Mouse (Mus musculus): ENCODE measurements around the gene Krt20. TPM values are rescaled to one million over a fixed set of nuclear protein-coding genes. Genes with fewer than 3 reads are reported as not detected.

Krt20 gene
- total RNA-seq (2021), result not detected
- long read RNA-seq, experiment 1, result 0 reads
- long read RNA-seq, experiment 2, partial matches to known transcripts, result 1 of 1 reads
- long read RNA-seq, experiment 2, other reads (novel, unspliced or antisense), result 0 of 1 reads

- DNase-seq (ENCODE audit: low spot score in 2 of 2), result no peak
These were observed at the start of gene Krt20 for GRCm38 (mm10) chr11:99437972-99438371. Gene Krt20, minus strand, starts transcription at chr11:99438150.

GRCm38 (mm10) chr11:99474981-99475380 lies 37.0 kb upstream of the Krt20 start:
- no peak for DNase-seq (ENCODE audit: low spot score in 2 of 2)

DNA sequence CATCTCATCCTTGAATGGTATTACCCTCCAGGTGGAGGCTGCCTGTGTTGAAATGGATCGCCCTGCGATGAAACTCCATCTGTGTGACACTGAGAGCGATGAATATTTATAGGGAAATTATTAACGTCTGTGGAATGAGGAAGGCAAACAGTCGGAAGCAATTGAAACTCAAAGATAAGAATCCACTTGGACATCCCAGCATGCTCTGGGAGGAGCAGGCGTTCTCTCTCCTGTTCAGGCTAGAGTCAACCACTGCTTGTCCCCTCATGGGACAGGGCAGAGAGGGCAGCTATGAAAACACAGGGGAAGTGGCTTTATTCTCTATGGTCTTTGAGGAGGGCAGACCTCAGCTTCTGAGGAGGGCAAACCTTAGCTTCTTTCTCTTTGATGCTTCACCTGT lies 35.5 kb upstream of the Krt20 start:
- DNase-seq (ENCODE audit: low spot score in 2 of 2), result no peak

DNA sequence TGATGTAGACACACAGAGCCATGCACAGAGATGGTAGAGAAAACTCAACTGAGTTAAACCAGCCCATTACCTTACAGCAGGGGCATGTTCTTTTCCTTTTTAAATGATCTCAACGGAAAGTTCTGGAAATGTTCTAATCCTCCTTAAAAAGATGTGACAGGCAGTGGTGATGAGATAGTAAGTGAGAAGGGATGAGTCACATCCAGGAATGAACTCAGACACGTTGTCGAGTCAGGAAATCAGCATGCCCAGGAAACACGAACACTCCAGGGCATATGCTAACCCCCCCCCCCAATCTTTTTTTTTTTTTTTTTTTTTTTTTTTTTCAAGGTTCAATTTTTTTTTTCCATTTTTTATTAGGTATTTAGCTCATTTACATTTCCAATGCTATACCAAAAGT lies 34.5 kb upstream of the Krt20 start:
- DNase-seq (ENCODE audit: low spot score in 2 of 2), result no peak

GRCm38 (mm10) chr11:99471946-99472345 lies 34.0 kb upstream of the Krt20 start:
- DNase-seq (ENCODE audit: low spot score in 2 of 2), result no peak

- DNase-seq (ENCODE audit: low spot score in 2 of 2), result no peak
These were observed 31.3 kb upstream of the Krt20 start for GRCm38 (mm10) chr11:99469228-99469627.

GRCm38 (mm10) chr11:99468566-99468965 lies 30.6 kb upstream of the Krt20 start:
- DNase-seq (ENCODE audit: low spot score in 2 of 2), result no peak

DNA sequence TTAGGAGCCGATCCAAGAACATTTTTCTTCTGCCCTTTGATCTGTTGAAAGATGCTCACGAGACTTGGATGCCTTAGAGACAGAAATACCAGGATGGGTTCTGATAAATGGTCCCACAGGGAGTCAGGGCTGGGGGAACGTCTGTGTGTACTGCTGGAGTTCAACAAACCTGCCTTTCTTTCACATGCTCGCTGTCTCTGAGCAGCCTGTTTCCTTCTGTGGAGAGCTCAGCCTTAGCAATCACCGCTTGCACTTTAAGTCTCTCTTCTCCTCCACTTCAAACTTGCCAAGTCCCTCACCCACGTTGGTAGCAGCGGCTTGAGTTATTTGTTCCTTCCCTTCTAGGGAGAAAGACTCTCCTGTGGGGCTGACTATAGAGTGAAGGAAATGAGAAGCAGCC lies 28.4 kb upstream of the Krt20 start:
- DNase-seq (ENCODE audit: low spot score in 2 of 2), result no peak

DNA sequence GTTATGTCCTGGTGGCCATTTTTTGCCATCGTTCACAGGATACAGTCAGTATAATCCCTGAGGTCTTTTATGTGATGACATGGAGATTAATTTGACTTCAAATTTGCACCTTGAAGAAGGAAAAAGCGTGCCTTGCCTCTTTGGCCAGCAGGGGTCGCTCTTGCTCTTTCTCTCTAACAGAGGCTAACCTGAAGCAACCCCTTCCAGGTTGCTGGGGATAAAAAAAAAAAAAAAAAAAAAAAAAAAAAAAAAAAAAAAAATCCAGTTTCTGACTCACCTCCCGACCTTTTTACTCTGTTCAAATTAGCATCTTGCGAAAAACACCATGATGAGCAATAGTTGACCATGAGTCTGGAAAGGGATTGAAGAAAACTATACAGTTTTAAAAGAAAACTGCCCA lies 26.9 kb upstream of the Krt20 start:
- peak; percentile 78 to 90 for DNase-seq (ENCODE audit: low spot score in 2 of 2)

DNA sequence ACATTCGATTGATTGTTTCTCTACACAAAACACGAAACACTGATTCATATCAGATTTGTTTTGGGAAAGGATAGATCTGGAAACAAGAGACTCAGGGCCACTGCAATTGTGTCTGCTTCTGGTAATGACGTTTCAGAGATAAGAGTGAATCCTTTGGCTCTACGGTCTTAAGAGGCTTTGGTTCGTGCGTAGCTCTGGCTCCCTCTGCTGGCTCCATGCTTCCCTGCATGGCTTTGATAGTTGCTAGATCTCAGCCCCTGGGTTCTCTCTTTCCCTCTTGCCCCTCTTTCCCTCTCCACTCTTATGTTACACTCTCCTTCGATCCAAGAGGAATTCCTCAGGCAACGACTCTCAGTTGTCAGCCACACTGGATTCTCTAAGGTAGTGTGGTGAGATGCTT lies 25.2 kb upstream of the Krt20 start:
- peak; percentile 64 to 76 for DNase-seq (ENCODE audit: low spot score in 2 of 2)

DNA sequence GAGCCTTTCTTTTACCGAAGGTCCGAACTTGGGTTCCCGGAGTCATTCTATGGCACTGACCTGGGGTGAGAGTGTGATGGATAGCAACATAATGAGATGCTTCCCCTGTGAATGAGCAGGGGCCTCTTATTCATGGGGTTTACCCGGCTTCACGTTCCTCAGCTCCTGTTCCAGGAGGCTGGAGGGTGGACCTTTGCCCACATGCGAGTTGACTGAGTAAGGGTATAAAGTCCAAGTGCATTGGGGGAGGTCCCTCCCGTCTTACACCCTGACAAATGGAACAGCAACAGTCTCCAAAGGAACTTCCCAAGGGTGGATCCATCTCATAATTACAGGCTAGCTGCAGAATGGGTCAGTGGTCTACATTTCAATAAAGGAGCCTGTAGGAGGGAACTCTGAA lies 23.8 kb upstream of the Krt20 start:
- DNase-seq (ENCODE audit: low spot score in 2 of 2), result no peak

DNA sequence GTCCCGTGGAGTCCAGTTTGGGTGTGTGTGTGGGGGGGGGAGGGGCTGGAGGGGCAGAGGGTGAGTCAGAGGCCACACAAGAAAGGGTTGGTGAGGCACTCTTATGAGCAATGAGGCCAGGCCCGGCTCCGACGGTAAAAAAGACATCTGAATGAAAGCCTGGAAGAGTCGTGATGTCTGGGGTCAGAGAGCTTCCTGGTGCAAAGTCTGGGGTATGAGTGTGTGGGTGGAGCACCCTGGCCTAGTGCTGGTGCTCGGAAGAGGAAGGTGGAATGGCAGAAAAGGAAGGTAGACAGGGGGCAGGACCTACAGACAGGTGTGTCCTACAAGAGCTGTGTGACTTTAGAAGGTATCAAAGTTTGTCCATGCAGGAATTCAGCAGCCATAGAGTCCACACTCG lies 20.9 kb upstream of the Krt20 start:
- DNase-seq (ENCODE audit: low spot score in 2 of 2), result no peak

DNA sequence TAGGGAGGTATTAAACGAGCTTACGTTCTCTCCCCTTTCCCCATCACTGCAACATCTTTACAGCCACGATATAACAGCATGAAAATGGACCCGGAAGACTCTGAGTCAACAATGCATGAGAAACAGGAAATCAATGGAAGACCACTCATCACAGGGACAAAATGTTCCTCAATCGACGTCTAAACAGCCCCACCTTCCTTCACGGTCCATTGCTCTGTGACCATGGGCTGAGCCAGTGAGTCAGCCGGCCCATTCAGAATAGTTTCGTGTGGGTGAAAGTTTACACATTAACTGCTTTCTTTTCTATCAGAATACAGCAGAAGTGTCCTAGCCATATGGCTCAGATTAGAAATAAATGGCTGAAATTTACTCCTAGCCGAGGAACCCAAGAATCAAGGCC lies 16.8 kb upstream of the Krt20 start:
- no peak for DNase-seq (ENCODE audit: low spot score in 2 of 2)

DNA sequence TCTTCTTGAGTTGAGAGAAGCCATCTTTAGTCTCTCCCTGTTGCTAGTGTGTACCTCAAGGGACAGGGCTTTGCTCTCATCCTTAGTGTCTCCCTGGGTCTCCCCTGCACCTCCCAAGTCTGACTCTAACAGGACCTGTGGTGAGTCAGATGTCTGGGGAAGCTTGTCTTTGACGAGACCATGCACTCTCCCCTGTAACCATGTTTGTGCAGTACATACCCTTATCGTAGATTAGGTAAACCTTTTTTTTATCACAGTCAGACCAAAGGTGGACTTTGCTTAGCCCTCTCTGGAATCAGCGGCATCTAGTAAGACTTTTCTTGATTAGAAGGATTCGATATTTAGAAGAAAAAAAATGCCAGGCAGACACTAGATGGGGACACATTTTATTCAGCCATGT lies 16.1 kb upstream of the Krt20 start:
- no peak for DNase-seq (ENCODE audit: low spot score in 2 of 2)

DNA sequence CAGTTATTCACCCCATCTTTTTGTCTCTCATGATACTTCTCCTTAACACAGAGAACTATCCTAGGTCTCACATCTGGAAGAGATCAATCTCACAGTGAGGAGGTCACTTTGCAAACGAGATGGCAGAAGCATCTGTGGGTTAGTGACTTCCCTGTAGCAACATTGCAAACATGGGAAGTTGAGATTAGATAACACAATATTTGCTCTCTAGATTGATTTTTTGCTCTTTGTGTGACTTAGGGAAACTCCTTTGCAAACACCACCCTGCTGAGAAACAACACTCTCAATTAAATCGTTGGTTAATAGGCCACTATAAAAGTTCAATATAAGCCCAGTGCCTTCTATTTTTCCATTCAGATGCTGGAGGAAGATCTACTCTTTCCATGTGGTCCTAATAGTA lies 10.8 kb upstream of the Krt20 start:
- no peak for DNase-seq (ENCODE audit: low spot score in 2 of 2)

GRCm38 (mm10) chr11:99441220-99441619 lies 3.3 kb upstream of the Krt20 start:
- DNase-seq (ENCODE audit: low spot score in 2 of 2), result no peak

DNA sequence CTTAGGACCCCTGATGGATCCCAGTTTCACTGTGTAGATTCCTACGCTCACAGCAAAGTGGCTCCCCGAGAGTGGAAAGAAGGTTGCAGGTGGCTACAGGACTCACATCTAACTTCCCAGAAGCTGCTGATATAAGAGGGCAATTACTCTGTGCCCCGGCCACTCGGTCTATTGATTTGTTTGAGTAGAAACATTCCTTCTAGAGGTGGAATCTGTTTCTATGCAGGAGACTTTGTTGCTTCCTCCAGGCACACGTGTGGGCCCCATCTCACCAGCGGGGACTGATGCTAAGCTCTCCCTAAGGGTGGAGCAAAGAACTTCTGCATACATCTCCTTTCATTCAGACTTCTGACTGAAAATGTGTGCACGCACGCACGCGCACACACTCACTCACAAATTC lies 1.5 kb upstream of the Krt20 start:
- DNase-seq (ENCODE audit: low spot score in 2 of 2), result no peak

DNA sequence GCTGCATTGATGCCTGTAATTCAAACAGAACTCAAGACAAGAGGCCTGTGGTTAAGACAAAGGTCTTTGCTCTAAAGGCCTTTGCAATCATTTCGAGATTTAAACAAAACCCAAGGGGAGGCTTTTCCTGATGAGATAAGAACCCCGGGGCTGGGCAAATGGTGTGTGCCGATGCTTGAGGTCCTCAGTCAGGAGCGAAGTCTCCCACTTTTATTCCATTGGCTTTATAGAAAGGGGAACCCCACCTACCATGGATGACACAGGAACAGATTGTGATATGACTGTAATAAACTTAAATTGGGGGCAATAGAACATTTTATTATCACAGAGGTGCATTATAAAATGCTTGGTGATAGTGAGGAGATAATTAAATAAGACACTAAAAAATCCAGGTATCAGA lies 1.3 kb downstream of the Krt20 start:
- no peak for DNase-seq (ENCODE audit: low spot score in 2 of 2)

DNA sequence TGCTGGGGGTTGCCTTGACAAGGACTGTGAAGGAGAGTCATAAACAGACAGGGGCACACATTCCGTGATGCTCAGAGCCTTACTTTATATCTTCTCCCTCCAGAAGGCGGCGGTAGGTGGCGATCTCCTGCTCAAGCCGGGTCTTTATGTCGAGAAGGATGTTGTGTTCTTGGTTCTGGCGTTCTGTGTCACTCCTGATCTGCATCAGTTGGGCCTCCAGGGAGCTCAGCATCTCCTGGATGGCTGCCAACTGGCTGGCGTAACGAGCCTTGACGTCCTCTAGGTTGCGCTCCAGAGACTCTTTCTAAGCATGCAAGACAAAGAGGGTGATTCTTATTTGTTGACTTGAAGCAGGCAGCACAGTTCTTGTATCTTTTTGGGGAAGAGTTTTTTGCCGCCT lies 7.3 kb downstream of the Krt20 start:
- DNase-seq (ENCODE audit: low spot score in 2 of 2), result no peak

- DNase-seq (ENCODE audit: low spot score in 2 of 2), result no peak
These were observed 15.8 kb downstream of the Krt20 start, which contains the start of gene Krt12 for GRCm38 (mm10) chr11:99422159-99422558. Gene Krt12, minus strand, starts transcription at chr11:99422259.

DNA sequence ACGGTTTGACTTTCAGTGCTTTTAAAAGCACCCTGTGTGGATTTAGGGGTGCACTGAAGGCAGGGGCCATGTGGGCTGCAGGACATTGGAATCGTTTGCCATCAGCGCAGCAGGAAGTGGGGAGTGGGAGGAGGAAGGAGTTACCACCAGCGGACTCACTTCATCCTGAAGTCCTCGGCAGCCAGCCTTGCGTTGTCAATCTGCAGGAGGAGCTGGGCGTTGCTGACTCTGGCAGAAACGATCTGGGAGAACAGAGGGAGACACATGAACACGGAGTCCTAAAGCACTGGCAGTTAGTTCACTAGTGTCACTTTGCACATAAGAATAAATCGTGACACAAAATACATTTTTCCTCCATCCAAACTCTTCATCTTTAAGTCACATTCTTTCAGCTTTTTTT lies 17.4 kb downstream of the Krt20 start:
- no peak for DNase-seq (ENCODE audit: low spot score in 2 of 2)

DNA sequence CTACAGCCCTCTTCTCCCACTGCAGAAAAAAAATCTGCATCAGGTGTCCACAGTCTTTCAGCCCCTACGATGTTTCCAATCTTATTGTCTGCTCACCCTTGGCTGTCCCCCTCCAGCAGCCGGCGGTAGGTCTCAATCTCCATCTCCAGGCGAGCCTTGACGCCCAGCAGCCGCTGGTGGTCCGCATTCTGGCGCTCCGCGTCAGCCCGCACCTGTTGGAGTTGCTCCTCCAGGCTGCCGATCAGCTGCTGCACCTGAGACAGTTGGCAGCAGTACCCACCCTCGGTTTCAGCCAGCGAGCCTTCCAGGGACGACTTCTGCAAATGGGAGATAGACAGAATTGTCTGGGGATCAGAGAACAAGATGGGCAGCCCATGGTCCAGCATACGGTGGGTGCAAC lies 20.1 kb downstream of the Krt20 start:
- DNase-seq (ENCODE audit: low spot score in 2 of 2), result no peak

DNA sequence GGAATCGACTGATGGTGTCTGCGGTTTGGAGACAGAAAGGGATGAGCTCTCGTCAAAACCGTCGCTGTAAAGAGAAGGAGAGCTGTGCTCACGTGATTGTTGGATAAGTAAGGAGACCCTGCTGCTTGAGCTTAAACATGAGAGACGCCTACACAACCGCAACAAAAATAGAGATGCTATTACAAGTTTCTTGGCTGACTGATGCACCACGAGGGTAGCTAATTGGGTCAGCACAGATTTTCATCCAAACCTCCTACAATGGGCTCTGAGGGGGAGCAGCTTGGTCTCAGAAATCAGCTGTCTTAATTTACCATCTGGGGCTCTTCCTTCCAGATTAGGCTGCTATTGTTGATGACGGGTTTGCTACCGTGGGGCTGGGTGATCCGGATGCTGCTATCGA lies 21.0 kb downstream of the Krt20 start:
- DNase-seq (ENCODE audit: low spot score in 2 of 2), result peak in 1 of 2 experiments; percentile 52

Data from layer of hippocampus, postnatal 14 days (tissue).